Mouse (Mus musculus): ENCODE data around the gene Pigp. TPM values are rescaled to one million over a fixed set of nuclear protein-coding genes. Genes with fewer than 3 reads are reported as not detected.

The Pigp gene
- polyA plus RNA-seq, 1 experiment from 2014 or later = 121 TPM

DNA sequence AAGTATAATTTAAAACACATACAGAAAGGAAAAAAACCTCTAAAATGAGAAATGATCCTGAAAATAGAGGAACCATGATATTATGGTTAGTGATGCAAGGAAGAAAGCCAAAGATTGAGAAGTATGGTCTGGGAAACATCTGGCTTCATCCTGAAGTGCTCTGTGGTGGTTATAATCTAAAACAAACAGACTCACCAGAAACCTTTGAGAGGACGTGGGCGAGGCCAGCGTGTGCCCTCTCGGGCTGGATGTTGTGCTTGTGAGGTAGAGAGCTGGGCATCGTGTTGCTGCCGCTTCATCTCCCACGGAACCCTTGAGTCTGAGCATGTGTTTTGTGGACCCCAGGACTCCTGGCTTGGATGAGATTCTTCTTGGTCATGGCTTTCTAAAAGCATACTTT, 25.0 kb upstream of the Pigp start:
- H3K4me3 ChIP-seq (ENCODE audit: low read length) = no peak overlapping the region
- no peak overlapping the region for H3K4me2 ChIP-seq (ENCODE audit: low read depth, low read length)
- 67% methylated on average over 7 of the region's 7 CpGs for WGBS
- no peak overlapping the region for H3K9ac ChIP-seq (ENCODE audit: low read depth, low read length)
- no peaks in the 10 kb centered on the region for H3K36me3 ChIP-seq (ENCODE audit: control insufficient read depth, insufficient read depth, low read length)
- H3K27ac ChIP-seq (ENCODE audit: low read length) = no peak overlapping the region
- no peaks in the 10 kb centered on the region; the same call in 1 of the 2 replicates for H3K4me1 ChIP-seq (ENCODE audit: control insufficient read depth, insufficient read depth, low read length)
- no peaks in the 10 kb centered on the region for H3K9me3 ChIP-seq (ENCODE audit: control insufficient read depth, low read length)
- no peaks in the 10 kb centered on the region for H3K27me3 ChIP-seq (replicated peaks; ENCODE audit: control insufficient read depth, insufficient read depth, low read length)
- no peak for ATAC-seq

- Histone ChIP-seq H3K27ac (ENCODE audit: low read length) (no peak overlapping the region), H3K4me1 (ENCODE audit: control insufficient read depth, insufficient read depth, low read length) (no peaks in the 10 kb centered on the region; the same call in 1 of the 2 replicates), H3K9me3 (ENCODE audit: control insufficient read depth, low read length) (no peaks in the 10 kb centered on the region), H3K4me3 (ENCODE audit: low read length) (no peak overlapping the region), H3K9ac (ENCODE audit: low read depth, low read length) (no peak overlapping the region), H3K4me2 (ENCODE audit: low read depth, low read length) (no peak overlapping the region), H3K36me3 (ENCODE audit: control insufficient read depth, insufficient read depth, low read length) (no peaks in the 10 kb centered on the region), H3K27me3 (replicated peaks; ENCODE audit: control insufficient read depth, insufficient read depth, low read length) (no peaks in the 10 kb centered on the region)
- ATAC-seq = no peak
- 75% methylated on average over 3 of the region's 3 CpGs for WGBS
Observed at GRCm38 (mm10) chr16:94395051-94395450, 23.4 kb upstream of the Pigp start.

- 72% methylated on average over 4 of the region's 4 CpGs for WGBS
- Histone ChIP-seq H3K4me1 (ENCODE audit: control insufficient read depth, insufficient read depth, low read length) (no peaks in the 10 kb centered on the region), H3K9me3 (ENCODE audit: control insufficient read depth, low read length) (no peaks in the 10 kb centered on the region), H3K9ac (ENCODE audit: low read depth, low read length) (no peak overlapping the region), H3K4me2 (ENCODE audit: low read depth, low read length) (no peak overlapping the region), H3K4me3 (ENCODE audit: low read length) (no peak overlapping the region), H3K27me3 (replicated peaks; ENCODE audit: control insufficient read depth, insufficient read depth, low read length) (no peaks in the 10 kb centered on the region), H3K36me3 (ENCODE audit: control insufficient read depth, insufficient read depth, low read length) (no peaks in the 10 kb centered on the region), H3K27ac (ENCODE audit: low read length) (no peak overlapping the region)
- no peak for ATAC-seq
Observed at GRCm38 (mm10) chr16:94392299-94392698, 20.7 kb upstream of the Pigp start.

- no peaks in the 10 kb centered on the region for H3K36me3 ChIP-seq (ENCODE audit: control insufficient read depth, insufficient read depth, low read length)
- H3K9ac ChIP-seq (ENCODE audit: low read depth, low read length) = no peak overlapping the region
- 85% methylated on average over 7 of the region's 7 CpGs for WGBS
- no peaks in the 10 kb centered on the region for H3K4me1 ChIP-seq (ENCODE audit: control insufficient read depth, insufficient read depth, low read length)
- H3K27me3 ChIP-seq (replicated peaks; ENCODE audit: control insufficient read depth, insufficient read depth, low read length) = no peaks in the 10 kb centered on the region
- no peak overlapping the region for H3K4me2 ChIP-seq (ENCODE audit: low read depth, low read length)
- peak; percentile 59; the same call in 1 of the 2 replicates for ATAC-seq
- no peaks in the 10 kb centered on the region for H3K9me3 ChIP-seq (ENCODE audit: control insufficient read depth, low read length)
- H3K4me3 ChIP-seq (ENCODE audit: low read length) = no peak overlapping the region
- H3K27ac ChIP-seq (ENCODE audit: low read length) = no peak overlapping the region
Observed at GRCm38 (mm10) chr16:94387690-94388089, 16.0 kb upstream of the Pigp start.

DNA sequence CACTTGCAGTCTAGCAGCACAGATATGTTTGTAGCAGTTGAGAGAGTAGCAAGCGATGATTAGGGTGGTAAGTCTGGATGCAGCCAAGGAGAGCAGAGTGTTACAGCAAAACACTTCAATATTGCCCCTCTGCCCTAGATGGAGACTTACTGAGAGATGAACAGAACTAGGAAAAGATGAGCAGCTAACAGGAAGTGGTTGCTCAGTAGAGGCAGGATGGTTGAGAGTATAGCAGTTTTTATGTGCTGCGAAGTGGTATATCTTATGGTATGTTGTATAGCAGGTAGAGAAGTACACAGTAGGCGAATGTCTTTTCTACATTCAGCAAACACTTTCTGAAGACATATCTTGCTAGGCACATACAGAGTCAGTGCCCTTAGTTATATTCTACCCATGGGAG, 11.6 kb upstream of the Pigp start:
- Histone ChIP-seq H3K4me2 (ENCODE audit: low read depth, low read length) (no peak overlapping the region), H3K4me1 (ENCODE audit: control insufficient read depth, insufficient read depth, low read length) (no peaks in the 10 kb centered on the region), H3K9ac (ENCODE audit: low read depth, low read length) (no peak overlapping the region), H3K27me3 (replicated peaks; ENCODE audit: control insufficient read depth, insufficient read depth, low read length) (no peaks in the 10 kb centered on the region), H3K36me3 (ENCODE audit: control insufficient read depth, insufficient read depth, low read length) (no peaks in the 10 kb centered on the region), H3K4me3 (ENCODE audit: low read length) (no peak overlapping the region), H3K27ac (ENCODE audit: low read length) (no peak overlapping the region), H3K9me3 (ENCODE audit: control insufficient read depth, low read length) (no peaks in the 10 kb centered on the region)
- WGBS = 97% methylated on average over 3 of the region's 3 CpGs
- no peak for ATAC-seq

DNA sequence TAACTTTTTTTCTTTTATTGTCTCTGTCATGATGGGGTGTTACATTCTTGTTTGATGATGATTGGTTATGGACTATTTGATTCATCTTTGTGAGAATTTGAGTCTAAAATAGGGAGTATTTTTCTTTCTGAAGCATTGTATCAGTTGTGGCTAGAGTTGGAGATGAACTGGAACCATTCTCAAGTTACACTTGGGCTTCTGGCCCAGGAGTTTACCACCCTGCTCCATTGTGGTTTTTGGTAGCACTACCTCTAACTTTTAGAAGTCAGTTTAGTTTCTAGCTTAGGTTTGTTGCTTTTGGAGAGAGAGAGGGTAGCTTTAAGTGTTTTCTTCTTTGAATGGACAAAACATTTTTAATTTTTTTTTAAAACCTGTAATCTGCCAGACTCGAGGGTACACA, 7.7 kb upstream of the Pigp start:
- no peak for ATAC-seq
- 74% methylated on average over 1 of the region's 1 CpGs for WGBS
- H3K36me3 ChIP-seq (ENCODE audit: control insufficient read depth, insufficient read depth, low read length) = no peaks in the 10 kb centered on the region

GRCm38 (mm10) chr16:94370915-94371300, 734 bp downstream of the Pigp start:
- peak overlapping the region; percentile 95 for H3K9ac ChIP-seq (ENCODE audit: low read depth, low read length)
- H3K9me3 ChIP-seq (ENCODE audit: control insufficient read depth, low read length) = no peaks in the 10 kb centered on the region
- peak overlapping the region; percentile 91 for H3K4me3 ChIP-seq (ENCODE audit: low read length)
- peaks cover 20% of the 10 kb centered on the region for H3K4me1 ChIP-seq (ENCODE audit: control insufficient read depth, insufficient read depth, low read length)
- no peaks in the 10 kb centered on the region for H3K27me3 ChIP-seq (replicated peaks; ENCODE audit: control insufficient read depth, insufficient read depth, low read length)
- ATAC-seq = peak; percentile 82
- H3K27ac ChIP-seq (ENCODE audit: low read length) = peak overlapping the region; percentile 99
- WGBS = under 1% methylated on average over 41 of the region's 43 CpGs
- H3K36me3 ChIP-seq (ENCODE audit: control insufficient read depth, insufficient read depth, low read length) = no peaks in the 10 kb centered on the region
- peak overlapping the region; percentile 78 for H3K4me2 ChIP-seq (ENCODE audit: low read depth, low read length)

More for the DNA sequence above, 7.7 kb upstream of the Pigp start:
- no peaks in the 10 kb centered on the region for H3K4me1 ChIP-seq (ENCODE audit: control insufficient read depth, insufficient read depth, low read length)
- no peak overlapping the region for H3K4me3 ChIP-seq (ENCODE audit: low read length)
- no peak overlapping the region for H3K27ac ChIP-seq (ENCODE audit: low read length)
- no peak overlapping the region for H3K9ac ChIP-seq (ENCODE audit: low read depth, low read length)
- no peaks in the 10 kb centered on the region for H3K9me3 ChIP-seq (ENCODE audit: control insufficient read depth, low read length)
- H3K27me3 ChIP-seq (replicated peaks; ENCODE audit: control insufficient read depth, insufficient read depth, low read length) = no peaks in the 10 kb centered on the region
- no peak overlapping the region for H3K4me2 ChIP-seq (ENCODE audit: low read depth, low read length)

DNA sequence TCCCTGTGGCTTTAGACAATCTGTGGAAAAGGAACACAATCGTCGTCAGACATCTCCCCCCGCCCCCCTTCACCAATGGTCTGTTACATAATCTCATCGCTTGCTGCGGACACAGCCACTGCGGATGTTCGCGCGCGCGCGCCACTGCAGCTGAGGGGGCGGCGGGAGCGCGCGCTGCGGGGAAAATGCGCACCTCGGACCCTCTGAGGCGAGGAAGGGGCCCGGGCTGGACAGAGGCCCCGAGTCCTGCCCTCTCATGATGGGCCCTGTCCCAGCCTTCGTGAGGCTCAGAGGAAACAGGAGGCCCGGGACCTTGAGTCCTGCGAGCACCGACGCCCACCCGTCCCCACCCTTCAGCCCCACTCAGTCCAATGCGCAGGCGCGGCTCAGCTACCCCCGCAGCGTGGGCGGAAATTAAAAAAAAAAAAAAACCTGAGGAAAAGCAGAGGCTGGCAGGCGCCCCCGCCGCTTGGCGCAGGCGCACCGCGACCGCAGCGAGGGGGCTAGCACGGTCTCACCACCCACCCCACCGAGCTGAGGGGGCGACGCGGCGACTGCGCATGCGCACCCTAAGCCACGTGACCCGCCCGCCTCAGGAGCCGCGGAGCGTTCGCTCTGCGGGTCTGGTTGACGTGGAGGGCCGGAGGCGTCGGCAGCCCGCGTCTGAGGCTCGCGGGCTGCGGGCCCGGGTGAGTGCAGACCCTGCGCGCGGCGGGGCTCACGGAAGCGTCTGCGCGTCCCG, 1.3 kb downstream of the Pigp start, which contains the start of gene Ttc3:
Gene Ttc3 (plus strand): TSS at position 446 of the 742 bp plus-strand sequence.
- Histone ChIP-seq H3K4me1 (ENCODE audit: control insufficient read depth, insufficient read depth, low read length) (peaks cover 20% of the 10 kb centered on the region), H3K27me3 (replicated peaks; ENCODE audit: control insufficient read depth, insufficient read depth, low read length) (no peaks in the 10 kb centered on the region), H3K9me3 (ENCODE audit: control insufficient read depth, low read length) (no peaks in the 10 kb centered on the region), H3K9ac (ENCODE audit: low read depth, low read length) (peak within 1 kb of the TSS; percentile 95), H3K36me3 (ENCODE audit: control insufficient read depth, insufficient read depth, low read length) (no peaks in the 10 kb centered on the region), H3K4me2 (ENCODE audit: low read depth, low read length) (peak within 1 kb of the TSS; percentile 78), H3K4me3 (ENCODE audit: low read length) (peak within 1 kb of the TSS; percentile 91), H3K27ac (ENCODE audit: low read length) (peak within 1 kb of the TSS; percentile 99)
- WGBS = under 1% methylated on average over 79 of the region's 79 CpGs
- ATAC-seq = peak; percentile 85

DNA sequence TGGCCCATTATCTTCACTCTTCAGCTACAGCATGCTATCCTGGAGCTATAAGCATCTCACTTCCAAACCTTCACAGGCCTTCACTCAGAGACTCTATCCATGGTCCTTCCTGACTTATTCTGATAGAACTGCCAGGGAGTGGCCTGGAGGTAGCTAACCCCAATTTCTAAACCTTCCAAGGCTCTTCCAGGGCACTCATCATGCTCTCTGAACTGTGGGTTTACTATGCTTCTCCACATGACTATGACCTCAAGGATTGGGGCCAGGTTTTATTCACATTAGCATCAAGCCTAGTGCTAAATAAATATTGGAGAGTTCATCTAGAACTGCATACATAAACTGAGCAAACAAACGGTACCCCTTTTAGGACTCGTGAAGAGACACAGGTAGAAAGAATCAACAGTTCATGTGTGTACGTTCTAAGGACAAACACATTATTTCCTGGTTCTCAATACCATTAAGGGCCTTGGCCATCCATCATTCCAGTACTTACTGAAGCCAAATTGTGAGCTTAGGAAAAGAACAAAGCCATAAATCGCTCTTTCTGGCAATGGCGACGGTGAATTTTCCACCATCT, 2.0 kb downstream of the Pigp start:
- 0 out of 2 replicates have a peak, but pooled peaks have one; percentile 0 for ATAC-seq
- Histone ChIP-seq H3K9me3 (ENCODE audit: control insufficient read depth, low read length) (no peaks in the 10 kb centered on the region), H3K27me3 (replicated peaks; ENCODE audit: control insufficient read depth, insufficient read depth, low read length) (no peaks in the 10 kb centered on the region), H3K4me1 (ENCODE audit: control insufficient read depth, insufficient read depth, low read length) (peaks cover 20% of the 10 kb centered on the region), H3K9ac (ENCODE audit: low read depth, low read length) (peak overlapping the region; percentile 95), H3K36me3 (ENCODE audit: control insufficient read depth, insufficient read depth, low read length) (no peaks in the 10 kb centered on the region), H3K27ac (ENCODE audit: low read length) (peak overlapping the region; percentile 99), H3K4me3 (ENCODE audit: low read length) (peak overlapping the region; percentile 91), H3K4me2 (ENCODE audit: low read depth, low read length) (peak overlapping the region; percentile 58)
- under 1% methylated on average over 6 of the region's 6 CpGs for WGBS

Measured in intestine, embryonic 16.5 days (tissue).